In the genomic region with DNA sequence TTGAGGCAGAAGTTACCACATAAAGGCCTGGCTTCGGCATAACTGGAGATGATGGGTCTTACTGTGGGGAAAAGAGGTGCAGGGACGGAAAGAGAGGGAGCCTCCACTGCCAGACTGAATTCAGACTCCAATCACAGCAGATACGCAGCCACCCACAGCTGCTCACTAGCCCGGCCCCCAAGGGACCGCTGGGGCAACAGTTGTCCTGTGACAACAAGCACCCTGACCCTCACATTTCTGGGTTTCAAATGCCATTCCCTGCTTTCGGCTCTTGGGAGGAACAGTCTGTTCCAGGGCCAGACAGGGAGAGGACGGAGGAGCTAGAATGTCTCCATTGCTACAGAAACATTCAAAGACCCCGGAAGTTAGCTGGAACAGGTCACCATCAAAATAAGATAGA, we compare ENCODE assay signal across 10 mouse cellular contexts.
DNase-seq lines count a peak whose midpoint lies in the region; ATAC-seq and TF ChIP-seq lines count a peak whose summit lies in the region.
"Had no signal": no experiment of that assay in that cellular context is flagged by ENCODE, and none has a peak within 500 bp of the region (broad histone marks: within the 10 kb centered on the region; RNA-seq: fewer than 3 reads in every experiment).

No protein-coding gene starts in this region.

- intact Hi-C loops in heart, adult 2 months (cut with DNase I) = no loop called here

- ATAC-seq in heart, embryonic 11.5 days (replicated peaks; ENCODE audit: insufficient number of reproducible peaks, low FRiP score, low TSS enrichment) = no peak
- no peak for ATAC-seq in embryonic facial prominence, embryonic 15.5 days (ENCODE audit: insufficient number of reproducible peaks, low FRiP score, low TSS enrichment, low read depth)
- no peak for ATAC-seq in kidney, postnatal 0 days (replicated peaks; ENCODE audit: low FRiP score, low read depth)

- 0 out of 2 replicates have a peak, but pooled peaks have one; percentile 12 for TF ChIP-seq POLR2A in heart, adult 2 months (IDR thresholded peaks at IDR 0.05; ENCODE audit: insufficient read depth, low read depth, low read length)

- no peak for TF ChIP-seq CTCF in heart, adult 2 months (IDR thresholded peaks at IDR 0.05)
- TF ChIP-seq CTCF in kidney, postnatal 0 days (IDR thresholded peaks at IDR 0.05; ENCODE audit: low read depth) = no peak

- peaks cover 8% of the 10 kb centered on the region for H3K9me3 ChIP-seq in heart, embryonic 11.5 days (replicated peaks; ENCODE audit: control insufficient read depth, low read length)
- H3K9me3 ChIP-seq in embryonic facial prominence, embryonic 15.5 days (replicated peaks) = no peaks in the 10 kb centered on the region
- H3K9me3 ChIP-seq in kidney, postnatal 0 days (replicated peaks; ENCODE audit: low read length) = no peaks in the 10 kb centered on the region

- WGBS in heart, adult 2 months = 57% methylated on average over 8 of the region's 8 CpGs
- WGBS in heart, embryonic 11.5 days (ENCODE audit: insufficient replicate concordance) = 38% methylated on average over 8 of the region's 8 CpGs
- 49% methylated on average over 8 of the region's 8 CpGs for WGBS in embryonic facial prominence, embryonic 15.5 days
- WGBS in kidney, postnatal 0 days = 38% methylated on average over 8 of the region's 8 CpGs

- DNase-seq in heart, adult 2 months = peak; percentile 64 to 67
- peak; percentile 51 for DNase-seq in kidney, postnatal 0 days (ENCODE audit: low spot score)
- DNase-seq in lung, postnatal 10 days = peak; percentile 71
- DNase-seq in layer of hippocampus, adult 11-12 months (ENCODE audit: low spot score) = no peak
- no peak for DNase-seq in left cerebral cortex, adult 18-20 months (ENCODE audit: low spot score in 2 of 2)
- no peak for DNase-seq in spleen, postnatal 4 days (ENCODE audit: low spot score in 2 of 2)
- DNase-seq: thymus, adult 18-20 months had no signal

- no peak overlapping the region for H3K4me2 ChIP-seq in heart, embryonic 11.5 days
- H3K4me2 ChIP-seq in embryonic facial prominence, embryonic 15.5 days (replicated peaks) = no peak overlapping the region
- no peak overlapping the region for H3K4me2 ChIP-seq in kidney, postnatal 0 days (ENCODE audit: low read length)

- H3K4me1 ChIP-seq in heart, adult 2 months (ENCODE audit: control insufficient read depth, insufficient read depth, low read length) = peaks cover 1% of the 10 kb centered on the region
- H3K4me1 ChIP-seq in heart, embryonic 11.5 days (ENCODE audit: control insufficient read depth, insufficient read depth, low read length) = peaks cover 13% of the 10 kb centered on the region; the same call in 1 of the 2 replicates
- peaks cover 29% of the 10 kb centered on the region for H3K4me1 ChIP-seq in embryonic facial prominence, embryonic 15.5 days
- H3K4me1 ChIP-seq in kidney, postnatal 0 days (replicated peaks; ENCODE audit: insufficient read depth, low read length) = peaks cover 7% of the 10 kb centered on the region

- H3K36me3 ChIP-seq in heart, adult 2 months (ENCODE audit: control insufficient read depth, insufficient read depth, low read length) = no peaks in the 10 kb centered on the region
- no peaks in the 10 kb centered on the region; the same call in 1 of the 2 replicates for H3K36me3 ChIP-seq in heart, embryonic 11.5 days (ENCODE audit: control insufficient read depth, insufficient read depth, low read length)
- H3K36me3 ChIP-seq in embryonic facial prominence, embryonic 15.5 days = no peaks in the 10 kb centered on the region
- H3K36me3 ChIP-seq in kidney, postnatal 0 days (ENCODE audit: insufficient read depth, low read length) = no peaks in the 10 kb centered on the region

- no peaks in the 10 kb centered on the region for H3K79me2 ChIP-seq in heart, adult 2 months (replicated peaks; ENCODE audit: control insufficient read depth, insufficient read depth, low read length)

- peak; percentile 68; the same call in 1 of the 2 replicates for TF ChIP-seq EP300 in heart, adult 2 months (IDR thresholded peaks at IDR 0.05; ENCODE audit: insufficient read depth, low read depth, low read length)

- no peaks in the 10 kb centered on the region for H3K27me3 ChIP-seq in heart, adult 2 months (ENCODE audit: control insufficient read depth, insufficient read depth, low read length)
- H3K27me3 ChIP-seq in heart, embryonic 11.5 days (ENCODE audit: control insufficient read depth, insufficient read depth, low read length) = no peaks in the 10 kb centered on the region
- H3K27me3 ChIP-seq in embryonic facial prominence, embryonic 15.5 days = no peaks in the 10 kb centered on the region
- no peaks in the 10 kb centered on the region for H3K27me3 ChIP-seq in kidney, postnatal 0 days (ENCODE audit: insufficient read depth, low read length)

- H3K27ac ChIP-seq in heart, adult 2 months = peak overlapping the region; percentile 70
- no peak overlapping the region for H3K27ac ChIP-seq in heart, embryonic 11.5 days (ENCODE audit: low read depth, low read length)
- 0 out of 2 replicates have a peak overlapping the region, but pooled peaks have one; percentile 51 for H3K27ac ChIP-seq in embryonic facial prominence, embryonic 15.5 days (replicated peaks)
- peak overlapping the region; percentile 56 for H3K27ac ChIP-seq in kidney, postnatal 0 days
- H3K27ac ChIP-seq: left cerebral cortex, adult 2 months had no signal

- no peak overlapping the region for H3K9ac ChIP-seq in heart, adult 2 months (ENCODE audit: low read depth, low read length)
- H3K9ac ChIP-seq in heart, embryonic 11.5 days (ENCODE audit: low read depth, low read length) = no peak overlapping the region
- H3K9ac ChIP-seq in embryonic facial prominence, embryonic 15.5 days = no peak overlapping the region
- H3K9ac ChIP-seq in kidney, postnatal 0 days (ENCODE audit: low read depth, low read length) = no peak overlapping the region

- H3K4me3 ChIP-seq in heart, adult 2 months = no peak overlapping the region
- H3K4me3 ChIP-seq in heart, embryonic 11.5 days (ENCODE audit: low read depth, low read length) = no peak overlapping the region
- no peak overlapping the region for H3K4me3 ChIP-seq in embryonic facial prominence, embryonic 15.5 days (replicated peaks)
- no peak overlapping the region for H3K4me3 ChIP-seq in kidney, postnatal 0 days (replicated peaks; ENCODE audit: low read depth, low read length)
- H3K4me3 ChIP-seq: left cerebral cortex, adult 2 months had no signal

Comparison
In these comparisons a context has a peak if more than half of its experiments do, and no peak if none do; other contexts are left out.
1. DNase-seq: peak in heart, adult 2 months (2 of 2), kidney, postnatal 0 days (single experiment) and lung, postnatal 10 days (single experiment); none in layer of hippocampus, adult 11-12 months (single experiment), left cerebral cortex, adult 18-20 months (0 of 2) and spleen, postnatal 4 days (0 of 2).